ENCODE assay signal across 10 mouse cellular contexts in the genomic region with DNA sequence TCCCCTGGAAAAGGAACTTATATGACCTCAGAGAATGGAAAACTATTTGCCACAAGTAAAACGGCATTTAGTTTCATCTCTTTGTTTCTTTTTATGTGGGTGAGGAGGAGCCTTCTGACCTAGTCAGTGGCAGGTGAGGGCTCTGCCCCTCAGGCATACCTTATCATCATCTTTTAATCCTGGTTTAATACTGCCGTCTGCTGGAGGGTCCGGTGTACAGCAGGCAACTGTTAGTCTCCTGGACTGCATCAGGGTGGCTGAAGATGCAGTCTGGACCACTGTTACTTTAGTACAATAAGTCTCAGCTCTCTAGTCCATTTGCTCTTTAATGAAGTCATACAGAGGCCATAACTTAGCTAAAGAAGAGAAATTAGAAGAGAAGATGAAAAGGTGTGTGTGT. TPM values are rescaled to one million over a fixed set of nuclear protein-coding genes. Genes with fewer than 3 reads are reported as not detected.
A peak's percentile ranks its signal among the peaks of the same experiment; 100 is the strongest.
DNase-seq lines count a peak whose midpoint lies in the region; ATAC-seq and TF ChIP-seq lines count a peak whose summit lies in the region.
"Had no signal": no experiment of that assay in that cellular context is flagged by ENCODE, and none has a peak within 500 bp of the region (broad histone marks: within the 10 kb centered on the region; RNA-seq: fewer than 3 reads in every experiment).

No protein-coding gene starts in this region.

- H3K36me3 ChIP-seq in testis, adult 2 months (ENCODE audit: control insufficient read depth, insufficient read depth, low read length), result no peaks in the 10 kb centered on the region
- no peaks in the 10 kb centered on the region for H3K36me3 ChIP-seq in forebrain, embryonic 15.5 days
- no peaks in the 10 kb centered on the region for H3K36me3 ChIP-seq in intestine, postnatal 0 days (ENCODE audit: control insufficient read depth, insufficient read depth)

- H3K27ac ChIP-seq in testis, adult 2 months (ENCODE audit: control insufficient read depth, insufficient read depth, low read depth, low read length), result no peak overlapping the region
- no peak overlapping the region for H3K27ac ChIP-seq in forebrain, embryonic 15.5 days (replicated peaks)
- no peak overlapping the region for H3K27ac ChIP-seq in intestine, postnatal 0 days (ENCODE audit: low read depth, low read length)

- no peaks in the 10 kb centered on the region; the same call in 1 of the 2 replicates for H3K4me1 ChIP-seq in testis, adult 2 months (ENCODE audit: control insufficient read depth, insufficient read depth, low read length)
- no peaks in the 10 kb centered on the region for H3K4me1 ChIP-seq in forebrain, embryonic 15.5 days
- H3K4me1 ChIP-seq in intestine, postnatal 0 days (replicated peaks; ENCODE audit: control insufficient read depth, insufficient read depth, low read length), result peaks cover 5% of the 10 kb centered on the region; the same call in 1 of the 2 replicates

- no peaks in the 10 kb centered on the region for H3K9me3 ChIP-seq in forebrain, embryonic 15.5 days
- no peaks in the 10 kb centered on the region for H3K9me3 ChIP-seq in intestine, postnatal 0 days (ENCODE audit: control insufficient read depth)

- no peak overlapping the region for H3K4me2 ChIP-seq in forebrain, embryonic 15.5 days (replicated peaks)
- no peak overlapping the region for H3K4me2 ChIP-seq in intestine, postnatal 0 days (replicated peaks; ENCODE audit: low read depth)

- intact Hi-C loops in left cerebral cortex, postnatal 36 days (cut with DNase I), result loop anchor here (1.0 kb wide), 1 partner anchor 219 kb away; no protein-coding TSS in a partner anchor

- ATAC-seq in forebrain, embryonic 15.5 days (replicated peaks), result peak; percentile 81
- ATAC-seq in intestine, postnatal 0 days, result no peak
- 0 out of 2 replicates have a peak, but pooled peaks have one; percentile 41 for ATAC-seq in monocyte, adult 5-6 weeks (replicated peaks; ENCODE audit: insufficient number of reproducible peaks, low FRiP score, low TSS enrichment, poor library complexity, severe bottlenecking)

- no peak for DNase-seq in testis, postnatal 14 days (ENCODE audit: low spot score)
- DNase-seq in c-Kit-positive CD71-positive TER-119-negative erythroid progenitor cells, embryonic 14.5 days (ENCODE audit: low read depth), result peak; percentile 46
- peak; percentile 16 to 44 for DNase-seq in left cerebral cortex, postnatal 36 days (ENCODE audit: low spot score in 2 of 2)
- peak; percentile 65 for DNase-seq in thymus, postnatal 0 days (ENCODE audit: low spot score)

- no peaks in the 10 kb centered on the region for H3K27me3 ChIP-seq in testis, adult 2 months (ENCODE audit: control insufficient read depth, insufficient read depth, low read length)
- no peaks in the 10 kb centered on the region for H3K27me3 ChIP-seq in forebrain, embryonic 15.5 days
- no peaks in the 10 kb centered on the region for H3K27me3 ChIP-seq in intestine, postnatal 0 days (replicated peaks; ENCODE audit: control insufficient read depth, insufficient read depth, low read length)

- 26% methylated on average over 3 of the region's 3 CpGs for WGBS in forebrain, embryonic 15.5 days
- 8% methylated on average over 3 of the region's 3 CpGs for WGBS in intestine, postnatal 0 days

- peak; percentile 64; the same call in 1 of the 2 replicates for TF ChIP-seq CTCF in testis, adult 2 months (IDR thresholded peaks at IDR 0.05; ENCODE audit: control insufficient read depth, insufficient read depth, insufficient replicate concordance, low read depth, low read length)
- TF ChIP-seq CTCF in intestine, postnatal 0 days (IDR thresholded peaks at IDR 0.05; ENCODE audit: low read depth), result peak; percentile 90

- H3K9ac ChIP-seq in forebrain, embryonic 15.5 days (replicated peaks), result no peak overlapping the region
- H3K9ac ChIP-seq in intestine, postnatal 0 days (ENCODE audit: low read depth, low read length), result no peak overlapping the region

- no peak for TF ChIP-seq POLR2A in testis, adult 2 months (IDR thresholded peaks at IDR 0.05; ENCODE audit: control insufficient read depth, low read depth, low read length)

- H3K4me3 ChIP-seq in testis, adult 2 months (ENCODE audit: control insufficient read depth, low read depth, low read length), result no peak overlapping the region
- no peak overlapping the region for H3K4me3 ChIP-seq in forebrain, embryonic 15.5 days
- H3K4me3 ChIP-seq in intestine, postnatal 0 days (ENCODE audit: low read depth, low read length), result no peak overlapping the region
- H3K4me3 ChIP-seq: erythroblast, embryonic 14.5 days; myocyte had no signal

RNA-seq across cellular contexts. Expression of a gene that starts 26.9 kb away (rescaled TPM):
- polyA plus RNA-seq in testis, adult 2 months (2012; rRNA removed), result not detected in 2 replicates
- not detected in 2 replicates for polyA plus RNA-seq in forebrain, embryonic 15.5 days (2015; fragmentation: Nextera tagmentation; extraction: Ambion mirVana)
- not detected in 2 replicates for polyA plus RNA-seq in intestine, postnatal 0 days (2015; fragmentation: Nextera tagmentation; extraction: Ambion mirVana)
- total RNA-seq in left cerebral cortex, postnatal 36 days (2021), result not detected
- not detected in 3 replicates for total RNA-seq in monocyte, adult 5-6 weeks (2017)
- 0.13 and 0.25 TPM in 2 replicates for polyA plus RNA-seq in thymus, postnatal 0 days (2015; fragmentation: Nextera tagmentation; extraction: Ambion mirVana)
- polyA plus RNA-seq: erythroblast, embryonic 14.5 days; myocyte had no signal
